Mouse (Mus musculus) megakaryocyte, embryonic 14.5 days (primary cell): Measurements from ENCODE around the gene Rbks.
A peak's percentile ranks its signal among the peaks of the same experiment; 100 is the strongest.

Experiments
- FLI1 ChIP-seq: IDR thresholded peaks from 2 replicates; pipeline ENCODE4 v1.6.1; 2012; ENCODE audit warnings: low read length, inconsistent platforms, mixed read lengths
- GATA1 ChIP-seq: IDR thresholded peaks from 3 replicates; pipeline ENCODE4 v1.6.1; 2012; ENCODE audit warnings: mixed read lengths, low read length, inconsistent platforms, borderline replicate concordance

GRCm38 (mm10) chr5:31602377-31602776 lies 95.0 kb downstream of the Rbks start:
- TF ChIP-seq GATA1 (no peak), FLI1 (0 out of 2 replicates have a peak, but pooled peaks have one; percentile 31)
